Mouse (Mus musculus): ENCODE results near the gene Acad11. TPM values are rescaled to one million over a fixed set of nuclear protein-coding genes. Genes with fewer than 3 reads are reported as not detected.

Gene Acad11
- 0.16 TPM in 1 of 2 replicates, not detected in the other for polyA plus RNA-seq (2012)

GRCm38 (mm10) chr9:104063244-104063961 lies at the start of gene Acad11:
Gene Acad11, plus strand, starts transcription at chr9:104063377.
- Histone ChIP-seq H3K27me3 (ENCODE audit: control insufficient read depth) (no peaks in the 10 kb centered on the region), H3K4me3 (replicated peaks) (peak within 1 kb of the TSS; percentile 90), H3K36me3 (ENCODE audit: control insufficient read depth) (peaks cover 11% of the 10 kb centered on the region), H3K9me3 (ENCODE audit: control insufficient read depth, low read length) (no peaks in the 10 kb centered on the region), H3K4me1 (ENCODE audit: control insufficient read depth) (peaks cover 26% of the 10 kb centered on the region)
- TF ChIP-seq TAL1 (IDR thresholded peaks at IDR 0.05; ENCODE audit: low read length) (no peak), GATA1 (IDR thresholded peaks at IDR 0.05; ENCODE audit: low read length) (no peak)

GRCm38 (mm10) chr9:104014526-104014925 lies 48.7 kb upstream of the Acad11 start:
- TF ChIP-seq TAL1 (IDR thresholded peaks at IDR 0.05; ENCODE audit: low read length) = no peak
- TF ChIP-seq GATA1 (IDR thresholded peaks at IDR 0.05; ENCODE audit: low read length) = no peak
- H3K27me3 ChIP-seq (ENCODE audit: control insufficient read depth) = no peaks in the 10 kb centered on the region
- H3K36me3 ChIP-seq (ENCODE audit: control insufficient read depth) = no peaks in the 10 kb centered on the region; the same call in 1 of the 2 replicates

GRCm38 (mm10) chr9:104021026-104021425 lies 42.2 kb upstream of the Acad11 start:
- H3K4me1 ChIP-seq (ENCODE audit: control insufficient read depth) = no peaks in the 10 kb centered on the region
- H3K4me3 ChIP-seq (replicated peaks) = no peak overlapping the region
- no peak for TF ChIP-seq GATA1 (IDR thresholded peaks at IDR 0.05; ENCODE audit: low read length)
- no peaks in the 10 kb centered on the region for H3K27me3 ChIP-seq (ENCODE audit: control insufficient read depth)
- H3K9me3 ChIP-seq (ENCODE audit: control insufficient read depth, low read length) = peaks cover 6% of the 10 kb centered on the region; the same call in 1 of the 2 replicates
- no peaks in the 10 kb centered on the region; the same call in 1 of the 2 replicates for H3K36me3 ChIP-seq (ENCODE audit: control insufficient read depth)

More at GRCm38 (mm10) chr9:104014526-104014925, 48.7 kb upstream of the Acad11 start:
- Histone ChIP-seq H3K4me1 (ENCODE audit: control insufficient read depth) (no peaks in the 10 kb centered on the region), H3K4me3 (replicated peaks) (no peak overlapping the region), H3K9me3 (ENCODE audit: control insufficient read depth, low read length) (0 out of 2 replicates have a peak, but pooled peaks cover 2% of the 10 kb centered on the region)

GRCm38 (mm10) chr9:104027186-104027585 lies 36.0 kb upstream of the Acad11 start:
- Histone ChIP-seq H3K4me3 (replicated peaks) (no peak overlapping the region), H3K9me3 (ENCODE audit: control insufficient read depth, low read length) (peaks cover 4% of the 10 kb centered on the region; the same call in 1 of the 2 replicates), H3K27me3 (ENCODE audit: control insufficient read depth) (no peaks in the 10 kb centered on the region), H3K4me1 (ENCODE audit: control insufficient read depth) (no peaks in the 10 kb centered on the region), H3K36me3 (ENCODE audit: control insufficient read depth) (no peaks in the 10 kb centered on the region; the same call in 1 of the 2 replicates)
- TF ChIP-seq GATA1 (IDR thresholded peaks at IDR 0.05; ENCODE audit: low read length) (no peak), TAL1 (IDR thresholded peaks at IDR 0.05; ENCODE audit: low read length) (no peak)

- H3K27me3 ChIP-seq (ENCODE audit: control insufficient read depth) = no peaks in the 10 kb centered on the region
- H3K4me1 ChIP-seq (ENCODE audit: control insufficient read depth) = no peaks in the 10 kb centered on the region
- H3K36me3 ChIP-seq (ENCODE audit: control insufficient read depth) = no peaks in the 10 kb centered on the region; the same call in 1 of the 2 replicates
- H3K9me3 ChIP-seq (ENCODE audit: control insufficient read depth, low read length) = peaks cover 2% of the 10 kb centered on the region; the same call in 1 of the 2 replicates
- TF ChIP-seq TAL1 (IDR thresholded peaks at IDR 0.05; ENCODE audit: low read length) (no peak), GATA1 (IDR thresholded peaks at IDR 0.05; ENCODE audit: low read length) (no peak)
- H3K4me3 ChIP-seq (replicated peaks) = no peak overlapping the region
These were observed 33.3 kb upstream of the Acad11 start for GRCm38 (mm10) chr9:104029861-104030260.

GRCm38 (mm10) chr9:104034231-104034630 lies 28.9 kb upstream of the Acad11 start:
- no peaks in the 10 kb centered on the region for H3K36me3 ChIP-seq (ENCODE audit: control insufficient read depth)
- H3K4me1 ChIP-seq (ENCODE audit: control insufficient read depth) = no peaks in the 10 kb centered on the region
- H3K9me3 ChIP-seq (ENCODE audit: control insufficient read depth, low read length) = peaks cover 2% of the 10 kb centered on the region; the same call in 1 of the 2 replicates
- no peaks in the 10 kb centered on the region for H3K27me3 ChIP-seq (ENCODE audit: control insufficient read depth)
- TF ChIP-seq TAL1 (IDR thresholded peaks at IDR 0.05; ENCODE audit: low read length) = no peak
- TF ChIP-seq GATA1 (IDR thresholded peaks at IDR 0.05; ENCODE audit: low read length) = no peak
- no peak overlapping the region for H3K4me3 ChIP-seq (replicated peaks)

GRCm38 (mm10) chr9:104034718-104035117 lies 28.5 kb upstream of the Acad11 start:
- H3K4me3 ChIP-seq (replicated peaks) = no peak overlapping the region
- no peaks in the 10 kb centered on the region for H3K36me3 ChIP-seq (ENCODE audit: control insufficient read depth)
- H3K4me1 ChIP-seq (ENCODE audit: control insufficient read depth) = no peaks in the 10 kb centered on the region
- no peaks in the 10 kb centered on the region for H3K27me3 ChIP-seq (ENCODE audit: control insufficient read depth)
- peaks cover 2% of the 10 kb centered on the region; the same call in 1 of the 2 replicates for H3K9me3 ChIP-seq (ENCODE audit: control insufficient read depth, low read length)
- TF ChIP-seq GATA1 (IDR thresholded peaks at IDR 0.05; ENCODE audit: low read length) (no peak), TAL1 (IDR thresholded peaks at IDR 0.05; ENCODE audit: low read length) (no peak)

GRCm38 (mm10) chr9:104035261-104036015 lies 27.7 kb upstream of the Acad11 start:
- no peak overlapping the region for H3K4me3 ChIP-seq (replicated peaks)
- H3K9me3 ChIP-seq (ENCODE audit: control insufficient read depth, low read length) = peaks cover 2% of the 10 kb centered on the region; the same call in 1 of the 2 replicates
- H3K4me1 ChIP-seq (ENCODE audit: control insufficient read depth) = no peaks in the 10 kb centered on the region
- no peaks in the 10 kb centered on the region for H3K36me3 ChIP-seq (ENCODE audit: control insufficient read depth)
- no peak for TF ChIP-seq GATA1 (IDR thresholded peaks at IDR 0.05; ENCODE audit: low read length)
- TF ChIP-seq TAL1 (IDR thresholded peaks at IDR 0.05; ENCODE audit: low read length) = no peak
- no peaks in the 10 kb centered on the region for H3K27me3 ChIP-seq (ENCODE audit: control insufficient read depth)

GRCm38 (mm10) chr9:104038266-104038665 lies 24.9 kb upstream of the Acad11 start:
- Histone ChIP-seq H3K36me3 (ENCODE audit: control insufficient read depth) (0 out of 2 replicates have a peak, but pooled peaks cover 2% of the 10 kb centered on the region), H3K4me1 (ENCODE audit: control insufficient read depth) (no peaks in the 10 kb centered on the region), H3K9me3 (ENCODE audit: control insufficient read depth, low read length) (no peaks in the 10 kb centered on the region), H3K4me3 (replicated peaks) (no peak overlapping the region), H3K27me3 (ENCODE audit: control insufficient read depth) (no peaks in the 10 kb centered on the region)
- no peak for TF ChIP-seq GATA1 (IDR thresholded peaks at IDR 0.05; ENCODE audit: low read length)
- TF ChIP-seq TAL1 (IDR thresholded peaks at IDR 0.05; ENCODE audit: low read length) = no peak

Measured in erythroblast, embryonic 14.5 days (primary cell).